Mouse (Mus musculus): Measurements from ENCODE around the gene Nyap2. TPM values are rescaled to one million over a fixed set of nuclear protein-coding genes. Genes with fewer than 3 reads are reported as not detected.

Gene Nyap2
- total RNA-seq, 2 experiments from 2014 or later = not detected

DNA sequence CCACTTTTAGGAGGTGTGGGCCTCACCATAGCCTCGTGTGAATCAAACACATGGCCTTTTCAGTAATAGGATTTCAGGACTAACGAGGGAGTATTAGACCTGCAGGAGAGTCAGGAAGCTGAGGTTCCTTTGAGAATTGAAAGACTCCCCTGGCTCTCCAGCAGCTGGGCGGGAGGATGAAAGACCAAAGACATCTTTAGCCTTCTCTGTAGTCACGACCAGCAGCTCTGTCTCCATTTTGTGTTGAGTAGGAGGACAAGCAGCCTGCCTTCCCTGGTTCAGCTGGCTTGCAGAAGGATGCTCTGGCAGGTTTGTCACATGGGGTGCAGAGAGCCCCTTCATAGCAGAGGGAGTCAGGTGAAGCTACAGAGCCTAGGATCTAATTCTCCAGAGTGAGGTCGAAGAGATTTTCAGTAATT, 240.3 kb downstream of the Nyap2 start:
- ATAC-seq (replicated peaks; ENCODE audit: poor library complexity, severe bottlenecking) = no peak

DNA sequence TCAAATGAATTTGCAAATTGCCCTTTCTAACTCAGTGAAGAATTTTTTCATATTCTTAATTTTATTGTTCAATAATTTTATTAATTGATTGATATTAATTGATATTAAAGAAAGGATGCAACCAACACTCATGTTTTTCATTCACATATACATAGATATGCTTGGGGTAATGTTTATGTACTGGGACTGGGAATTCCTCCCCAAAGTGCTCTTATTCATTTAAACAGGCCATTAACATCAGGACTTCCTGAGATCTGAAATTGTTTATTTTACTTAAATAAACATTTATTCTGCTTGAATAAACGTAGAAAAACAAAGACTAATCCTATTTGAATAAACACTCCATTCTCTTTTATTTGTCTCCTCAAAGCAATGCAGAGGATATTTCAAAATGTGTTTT, 311.0 kb downstream of the Nyap2 start:
- no peak for ATAC-seq (replicated peaks; ENCODE audit: poor library complexity, severe bottlenecking)

Data from granulocyte monocyte progenitor cell, adult 5-6 weeks (primary cell).